Mouse (Mus musculus): ENCODE data around the gene Cyp1a1.

DNA sequence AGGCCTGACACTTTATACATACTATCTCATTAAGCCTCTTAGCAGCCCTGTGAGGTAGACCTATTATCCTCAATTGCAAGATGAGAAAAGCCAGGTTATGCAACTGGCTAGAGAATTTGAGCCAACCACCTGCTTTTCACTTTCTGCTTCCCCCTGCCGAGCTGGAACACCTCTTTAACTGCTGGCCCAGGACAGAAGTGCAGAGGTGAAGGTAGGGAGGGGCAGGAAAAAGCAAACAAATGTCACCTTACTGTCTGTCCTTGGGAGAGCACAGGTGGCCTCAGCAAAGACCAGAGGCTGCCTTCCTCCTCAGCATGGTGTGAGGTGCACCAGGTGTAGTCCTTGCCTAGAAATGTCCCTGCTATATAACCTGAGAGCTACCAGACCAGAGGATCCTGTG is 19.5 kb upstream of the Cyp1a1 start:
- TF ChIP-seq POLR2A (IDR thresholded peaks at IDR 0.05; ENCODE audit: control insufficient read depth, low read depth, low read length): no peak
- TF ChIP-seq CTCF (IDR thresholded peaks at IDR 0.05; ENCODE audit: control insufficient read depth, insufficient read depth, insufficient replicate concordance, low read depth, low read length): no peak

Data from testis, adult 2 months (tissue).